Mouse (Mus musculus) layer of hippocampus, postnatal 36 days (tissue): ENCODE results near the gene Tspo2. TPM values are rescaled to one million over a fixed set of nuclear protein-coding genes. Genes with fewer than 3 reads are reported as not detected.

Experiments used
- DNase-seq, 2 experiments: peaks; one replicate each; pipeline ENCODE4 v3.0.0; 2022
- total RNA-seq, 2 experiments: library from RNA; stranded (reverse); gene quantifications; 2 replicates each; pipeline ENCODE4 v1.2.3; 2021

Gene Tspo2
- total RNA-seq, 2 experiments from 2014 or later: not detected

DNA sequence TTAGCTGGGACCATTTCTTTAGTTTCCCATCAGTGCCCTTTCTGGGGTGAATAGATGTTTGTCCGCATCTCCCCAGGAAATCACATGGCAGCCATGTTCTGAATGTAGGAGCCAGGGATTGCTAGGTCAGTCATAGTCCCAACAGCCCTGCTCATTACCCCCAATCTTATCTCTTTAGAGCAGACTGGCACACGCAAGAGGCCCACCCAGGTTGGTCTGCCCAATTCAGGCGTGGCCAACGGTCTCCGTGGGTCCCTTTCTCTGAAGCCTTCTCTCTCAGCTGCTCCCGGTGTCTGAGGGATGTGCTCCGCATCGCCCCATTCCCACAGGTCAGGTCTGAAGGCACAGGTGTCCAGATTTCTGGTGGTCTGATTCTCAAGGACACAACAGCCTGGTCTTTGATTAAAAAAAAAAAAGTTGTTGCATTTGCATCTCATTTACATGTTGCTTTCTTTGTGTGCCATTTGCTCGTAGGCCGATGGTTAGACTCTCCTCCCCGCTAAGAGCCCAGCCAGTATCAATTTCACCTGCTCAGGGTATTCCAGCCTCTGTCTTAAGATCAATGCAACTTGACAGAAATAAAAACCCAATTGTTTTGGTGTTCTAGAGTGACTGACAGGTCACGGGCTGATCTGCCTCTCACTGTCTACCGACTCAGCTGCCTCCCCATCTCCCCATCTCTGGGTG, 513 bp downstream of the Tspo2 start:
- no peak for DNase-seq

DNA sequence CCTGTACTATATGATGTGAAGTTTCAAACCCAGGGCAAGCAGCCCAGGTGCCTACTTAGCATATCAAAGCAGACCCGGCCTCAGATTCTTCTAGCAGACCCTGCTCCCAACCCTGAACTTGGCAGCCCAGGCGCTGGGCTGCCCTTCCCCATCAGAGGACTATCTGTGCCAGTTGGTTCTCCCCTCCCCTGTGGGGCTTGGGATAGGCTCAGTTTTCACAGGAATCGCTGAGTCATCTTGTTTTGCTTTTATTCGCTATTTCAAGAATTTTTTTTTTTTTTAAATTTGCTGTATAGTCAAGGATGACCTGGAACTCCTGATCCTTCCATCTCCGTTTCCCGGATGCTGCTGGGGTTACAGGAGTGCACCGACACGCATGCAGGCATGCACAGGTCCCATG, 3.6 kb downstream of the Tspo2 start:
- no peak for DNase-seq

- DNase-seq: no peak
These were observed 7.7 kb downstream of the Tspo2 start for GRCm38 (mm10) chr17:48443542-48444145.

DNA sequence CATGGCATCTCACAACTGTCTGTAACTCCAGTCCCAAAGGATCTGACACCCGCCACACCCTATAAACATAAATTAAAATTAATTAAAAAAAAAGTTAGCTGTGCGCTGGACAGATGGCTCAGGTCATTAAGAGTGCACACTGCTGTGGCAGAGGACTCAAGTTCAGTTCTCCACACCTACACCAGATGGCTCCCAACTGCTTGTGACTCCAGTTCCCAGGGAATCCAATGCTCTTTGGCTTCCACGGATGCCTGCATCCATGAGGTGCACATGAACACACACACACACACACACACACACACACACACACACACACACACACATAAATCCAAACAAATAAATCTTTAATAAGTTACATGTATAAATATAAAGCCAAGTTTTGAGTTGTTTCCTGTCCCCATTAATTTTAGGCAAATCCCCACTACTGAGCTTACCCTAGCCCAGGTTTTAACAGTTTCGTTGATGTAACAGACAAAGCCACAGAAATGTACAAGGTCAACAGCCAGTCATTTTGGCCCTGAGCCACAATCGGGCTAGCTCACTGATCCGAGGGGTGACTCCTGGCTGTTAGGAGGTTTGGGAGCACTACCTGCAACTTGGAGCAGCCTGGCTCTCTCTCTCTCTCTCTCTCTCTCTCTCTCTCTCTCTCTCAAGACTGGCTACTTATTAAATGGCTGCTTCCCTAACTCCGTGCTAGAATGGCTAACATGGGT, 8.4 kb downstream of the Tspo2 start:
- DNase-seq: no peak

GRCm38 (mm10) chr17:48437421-48437911, 13.9 kb downstream of the Tspo2 start:
- no peak for DNase-seq

DNA sequence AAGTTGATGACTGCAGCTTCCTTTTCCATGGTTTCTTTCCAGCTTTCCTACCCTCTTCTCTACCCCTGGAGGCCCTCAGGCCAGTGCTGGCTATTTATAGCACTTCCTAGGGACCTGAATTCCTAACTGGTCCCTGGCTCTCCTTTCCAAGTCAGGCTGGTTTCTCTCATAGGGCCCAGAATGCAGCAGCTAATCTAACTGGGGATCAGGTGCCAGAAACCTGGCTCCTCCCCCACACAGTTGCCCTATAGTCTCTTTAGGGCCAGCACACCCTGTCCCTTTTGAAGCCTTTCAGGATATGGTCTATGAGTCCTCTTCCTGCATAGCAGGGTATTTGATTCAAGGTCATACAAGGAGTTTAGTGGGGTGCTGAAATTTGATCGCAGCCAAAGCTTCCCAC, 14.8 kb downstream of the Tspo2 start:
- DNase-seq: no peak

DNA sequence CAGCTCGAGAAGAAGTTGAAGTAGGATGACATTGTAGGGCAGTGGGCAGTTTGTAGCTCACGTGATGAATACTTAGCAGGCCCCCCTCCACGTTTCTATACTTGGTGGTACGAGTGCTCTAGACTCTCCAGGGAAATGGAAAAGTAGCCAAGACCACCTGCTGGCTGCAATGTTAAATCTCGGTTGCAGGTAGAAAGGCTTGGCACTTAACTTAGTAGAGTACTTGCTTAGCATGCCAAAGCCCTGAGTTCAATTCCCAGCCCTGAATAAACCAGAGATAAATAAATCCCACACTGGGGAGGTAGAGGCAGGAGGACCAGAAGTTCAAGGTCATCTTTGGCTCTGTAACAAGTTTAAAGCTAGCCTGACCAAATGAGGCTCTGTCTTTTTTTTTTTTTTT, 16.8 kb downstream of the Tspo2 start:
- no peak for DNase-seq

GRCm38 (mm10) chr17:48433689-48434330, 17.5 kb downstream of the Tspo2 start:
- no peak for DNase-seq

- no peak for DNase-seq
These were observed 18.2 kb downstream of the Tspo2 start for GRCm38 (mm10) chr17:48433006-48433655.

- no peak for DNase-seq
These were observed 19.0 kb downstream of the Tspo2 start, which contains the start of gene Apobec2 for GRCm38 (mm10) chr17:48432158-48432980. Apobec2 (minus strand) TSS chr17:48432930.

DNA sequence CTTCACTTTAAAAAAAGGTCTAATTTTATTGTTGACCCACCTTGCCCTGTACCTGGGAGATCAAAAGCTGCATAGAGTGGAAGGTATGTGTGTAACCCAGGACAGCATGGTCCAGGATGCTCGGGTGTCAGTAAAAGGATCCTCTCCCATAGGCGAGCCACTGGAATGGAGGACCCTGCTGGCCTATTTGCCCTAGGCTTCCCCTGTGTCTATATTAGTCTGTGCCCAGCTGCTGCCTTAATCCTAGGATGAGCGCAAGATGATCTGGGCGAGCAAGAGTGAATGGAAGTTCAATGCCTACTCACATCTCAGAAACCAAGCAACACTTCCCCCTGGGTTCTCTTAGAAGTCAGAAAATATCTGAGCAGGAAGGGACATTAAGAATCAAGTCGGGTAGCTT, 20.3 kb downstream of the Tspo2 start:
- DNase-seq: no peak

DNA sequence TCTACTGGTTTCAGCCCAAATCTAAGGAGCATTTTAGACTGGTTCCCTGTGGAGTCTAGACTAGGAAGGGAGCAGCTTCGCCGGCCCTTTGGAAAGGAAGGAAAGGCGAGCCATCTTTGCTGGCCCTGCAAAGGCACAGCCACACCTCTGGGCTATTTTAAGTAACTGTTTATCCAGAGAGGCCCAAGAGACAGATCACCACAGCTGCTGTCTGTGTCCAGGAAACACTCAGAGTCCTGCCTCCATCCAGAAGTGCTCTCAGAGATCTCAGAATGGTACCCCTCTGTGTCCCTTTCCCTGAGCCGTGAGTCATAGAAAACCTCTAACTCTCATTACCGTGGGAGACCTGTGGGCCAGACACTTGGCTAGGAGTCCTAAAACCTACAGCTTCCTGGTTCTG, 20.9 kb downstream of the Tspo2 start:
- no peak for DNase-seq

- no peak for DNase-seq
These were observed 23.3 kb downstream of the Tspo2 start for GRCm38 (mm10) chr17:48427852-48428530.

DNA sequence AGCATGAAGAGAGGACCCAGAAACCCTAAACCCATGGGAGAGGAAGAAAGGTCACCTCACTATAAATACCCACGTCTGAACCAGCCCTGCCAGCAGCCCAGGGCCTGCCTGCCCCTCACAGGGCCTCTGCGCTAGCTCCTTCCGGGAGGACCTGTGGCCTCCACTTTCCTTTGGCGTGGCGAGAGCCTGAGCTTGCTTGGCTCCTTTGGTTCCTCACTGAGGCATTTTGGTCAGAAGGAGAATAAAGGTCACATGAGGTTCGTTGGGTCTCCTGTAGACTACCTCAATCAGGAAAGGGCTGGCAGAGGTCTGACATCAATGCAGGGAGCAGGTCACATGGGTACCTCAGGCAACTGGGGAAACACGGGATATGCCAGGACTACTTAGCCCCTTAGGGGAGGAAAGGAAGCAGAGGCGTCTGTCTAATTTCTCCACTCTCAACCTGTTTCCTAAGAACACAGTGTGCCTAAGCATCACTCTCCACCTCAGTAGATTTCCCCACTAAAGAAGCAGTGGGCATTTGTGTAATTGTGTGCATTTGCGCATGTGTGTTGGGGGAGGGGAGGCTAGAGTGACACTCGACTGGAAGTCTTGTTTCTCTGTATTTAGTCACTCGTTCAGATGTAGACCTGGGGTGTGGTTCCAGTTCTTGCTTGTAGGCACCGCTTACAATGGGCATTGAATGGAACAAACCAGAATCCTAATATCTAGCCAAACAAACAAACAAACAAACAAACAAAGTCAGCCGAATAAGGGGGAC, 24.2 kb downstream of the Tspo2 start:
- no peak for DNase-seq

GRCm38 (mm10) chr17:48425823-48426612, 25.3 kb downstream of the Tspo2 start:
- no peak for DNase-seq

DNA sequence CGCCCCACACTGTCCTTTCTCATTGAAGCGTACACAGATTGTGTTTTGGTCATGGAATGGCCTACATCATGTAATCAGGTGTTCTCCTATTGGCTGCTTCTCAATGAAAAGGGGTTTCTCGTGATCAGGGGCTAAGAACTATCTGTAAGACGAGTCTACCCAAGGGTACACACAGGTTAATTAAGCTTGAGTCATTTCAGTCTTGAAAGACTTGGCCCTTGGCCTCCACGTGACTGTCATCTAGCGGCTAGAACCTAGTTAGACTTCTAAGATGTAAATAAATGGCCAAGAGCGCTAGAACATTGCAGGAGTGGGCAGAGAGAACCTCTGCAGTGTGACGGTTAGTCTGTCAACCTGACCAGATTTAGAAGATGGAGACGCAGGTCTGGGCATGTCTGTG, 27.1 kb downstream of the Tspo2 start:
- no peak for DNase-seq

DNA sequence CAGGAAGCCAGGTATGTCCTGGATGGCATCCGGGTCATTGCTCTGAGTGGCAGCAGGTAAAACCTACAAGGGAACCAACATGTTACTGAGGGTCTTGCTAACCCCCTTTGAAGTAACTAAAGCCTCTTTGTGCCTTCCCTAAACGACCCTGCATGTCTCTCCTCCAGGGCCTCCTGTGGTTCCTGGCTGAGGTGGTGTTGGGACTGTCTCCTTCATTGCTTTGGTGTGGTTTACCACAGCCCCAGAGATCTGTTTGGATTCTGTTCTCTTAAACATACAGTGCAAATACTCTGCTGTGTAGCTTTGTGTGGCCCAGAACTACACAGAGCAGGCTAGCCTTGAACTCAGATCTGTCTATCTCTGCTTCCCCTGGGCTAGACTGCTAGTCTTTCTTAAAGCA, 31.8 kb downstream of the Tspo2 start:
- DNase-seq: no peak

DNA sequence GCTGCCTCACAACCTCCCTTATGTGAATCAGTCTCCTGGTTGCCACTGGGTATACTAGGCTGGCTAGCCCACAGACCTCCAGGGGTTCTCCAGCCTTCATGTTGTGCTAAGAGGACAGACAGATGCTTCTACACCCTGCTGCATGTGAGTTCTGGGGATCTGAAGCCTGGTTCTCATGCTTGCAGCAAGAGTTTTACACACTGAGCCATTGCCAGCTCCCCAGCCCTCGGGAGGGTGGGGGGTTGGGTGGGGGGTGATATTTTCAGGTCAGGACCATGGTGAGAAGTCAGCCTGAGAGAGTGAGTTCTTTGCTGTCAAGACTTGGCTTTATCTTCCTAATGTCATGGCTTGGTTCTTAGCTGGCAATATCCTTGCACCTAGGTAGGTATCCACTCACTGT, 32.5 kb downstream of the Tspo2 start:
- no peak for DNase-seq

GRCm38 (mm10) chr17:48418174-48418573, 33.1 kb downstream of the Tspo2 start:
- DNase-seq: no peak
